14 mouse cellular contexts compared by ENCODE assay signal in the genomic region with DNA sequence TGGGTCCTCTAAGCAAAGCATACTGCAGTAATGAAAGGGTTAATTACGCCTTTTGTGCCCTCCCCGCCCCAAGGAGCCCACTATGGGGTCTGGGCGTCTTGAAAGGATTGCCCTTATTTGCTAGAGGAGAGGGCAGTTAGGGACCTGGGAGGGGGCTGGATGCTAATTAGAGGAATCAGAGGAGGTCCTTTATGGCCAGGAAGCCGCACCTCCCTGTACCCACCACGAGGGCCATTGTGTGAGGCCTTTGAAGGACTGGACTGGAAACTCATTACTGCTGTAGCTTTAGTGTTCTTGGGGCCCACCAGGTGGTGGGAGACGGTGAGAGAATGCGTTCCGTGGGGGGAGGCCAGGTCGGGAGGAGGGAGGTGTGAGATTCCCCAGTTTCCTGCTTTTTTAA. TPM values are rescaled to one million over a fixed set of nuclear protein-coding genes. Genes with fewer than 3 reads are reported as not detected.
A peak's percentile ranks its signal among the peaks of the same experiment; 100 is the strongest.
DNase-seq lines count a peak whose midpoint lies in the region; ATAC-seq lines count a peak whose summit lies in the region.
"Had no signal": no experiment of that assay in that cellular context is flagged by ENCODE, and none has a peak within 500 bp of the region (broad histone marks: within the 10 kb centered on the region; RNA-seq: fewer than 3 reads in every experiment).

No protein-coding gene starts in this region.

- H3K9me3 ChIP-seq in forebrain, embryonic 16.5 days (ENCODE audit: control insufficient read depth, low read length): no peaks in the 10 kb centered on the region
- H3K9me3 ChIP-seq in midbrain, embryonic 15.5 days: no peaks in the 10 kb centered on the region

- H3K27me3 ChIP-seq in forebrain, embryonic 16.5 days (replicated peaks; ENCODE audit: control insufficient read depth, insufficient read depth, low read length): no peaks in the 10 kb centered on the region
- no peaks in the 10 kb centered on the region for H3K27me3 ChIP-seq in midbrain, embryonic 15.5 days (replicated peaks)

- H3K4me3 ChIP-seq in forebrain, embryonic 16.5 days (replicated peaks; ENCODE audit: low read length): no peak overlapping the region
- no peak overlapping the region for H3K4me3 ChIP-seq in midbrain, embryonic 15.5 days

- DNase-seq in ES-CJ7 (ENCODE audit: low read depth, low spot score) (peak; percentile 93), ZHBTc4 (ENCODE audit: low read depth, low spot score) (peak; percentile 73), MN1 (ENCODE audit: low spot score) (no peak)
- DNase-seq in testis, postnatal 14 days (ENCODE audit: low spot score): no peak
- no peak for DNase-seq in c-Kit-positive CD71-positive TER-119-positive erythroid progenitor cells, embryonic 14.5 days (ENCODE audit: low spot score)
- DNase-seq: adrenal gland, adult 2 months; cerebellum, adult 11-12 months; kidney, adult 11 months had no signal

- peaks cover 95% of the 10 kb centered on the region for H3K4me1 ChIP-seq in forebrain, embryonic 16.5 days (replicated peaks; ENCODE audit: control insufficient read depth, insufficient read depth, low read length)
- peaks cover 100% of the 10 kb centered on the region for H3K4me1 ChIP-seq in midbrain, embryonic 15.5 days

- WGBS in forebrain, embryonic 16.5 days: 2% methylated on average over 9 of the region's 9 CpGs
- WGBS in midbrain, embryonic 15.5 days: 3% methylated on average over 9 of the region's 9 CpGs

- H3K4me2 ChIP-seq in forebrain, embryonic 16.5 days (ENCODE audit: low read length): peak overlapping the region; percentile 14; the same call in 1 of the 2 replicates
- peak overlapping the region; percentile 16 for H3K4me2 ChIP-seq in midbrain, embryonic 15.5 days

- H3K27ac ChIP-seq in forebrain, embryonic 16.5 days (ENCODE audit: low read length): no peak overlapping the region
- H3K27ac ChIP-seq in midbrain, embryonic 15.5 days: peak overlapping the region; percentile 11
- H3K27ac ChIP-seq: stomach, postnatal 0 days had no signal

- H3K9ac ChIP-seq in forebrain, embryonic 16.5 days (replicated peaks; ENCODE audit: low read depth, low read length): peak overlapping the region; percentile 14; the same call in 1 of the 2 replicates
- H3K9ac ChIP-seq in midbrain, embryonic 15.5 days: 0 out of 2 replicates have a peak overlapping the region, but pooled peaks have one; percentile 3

- no peak for ATAC-seq in forebrain, embryonic 16.5 days
- no peak for ATAC-seq in midbrain, embryonic 15.5 days (replicated peaks)

- no peaks in the 10 kb centered on the region for H3K36me3 ChIP-seq in forebrain, embryonic 16.5 days (ENCODE audit: control insufficient read depth, insufficient read depth)
- no peaks in the 10 kb centered on the region for H3K36me3 ChIP-seq in midbrain, embryonic 15.5 days (replicated peaks)

RNA-seq across cellular contexts. Expression of gene AC124108.1, which starts 6.4 kb away (rescaled TPM):
- 2.5 and 3.3 TPM in 2 replicates for polyA plus RNA-seq in forebrain, embryonic 16.5 days (2015; fragmentation: Nextera tagmentation; extraction: Ambion mirVana)
- 3.7 and 3.8 TPM in 2 replicates for polyA plus RNA-seq in midbrain, embryonic 15.5 days (2015; fragmentation: Nextera tagmentation; extraction: Ambion mirVana)
- polyA plus RNA-seq: heart, embryonic 14.5 days had no signal

RNA-seq across cellular contexts. Expression of gene Lemd1, which starts 6.4 kb away (rescaled TPM):
- 14.9 and 18.4 TPM in 2 replicates for polyA plus RNA-seq in forebrain, embryonic 16.5 days (2015; fragmentation: Nextera tagmentation; extraction: Ambion mirVana)
- polyA plus RNA-seq in midbrain, embryonic 15.5 days (2015; fragmentation: Nextera tagmentation; extraction: Ambion mirVana): 14.9 and 19.8 TPM in 2 replicates
- polyA plus RNA-seq: heart, embryonic 14.5 days had no signal

RNA-seq across cellular contexts. Expression of gene Gm10188, which starts 31.9 kb away (rescaled TPM):
- polyA plus RNA-seq in forebrain, embryonic 16.5 days (2015; fragmentation: Nextera tagmentation; extraction: Ambion mirVana): 0.86 TPM in 1 of 2 replicates, not detected in the other
- 0.58 TPM in 1 of 2 replicates, not detected in the other for polyA plus RNA-seq in midbrain, embryonic 15.5 days (2015; fragmentation: Nextera tagmentation; extraction: Ambion mirVana)
- polyA plus RNA-seq: adrenal gland, adult 2 months; embryonic facial prominence, embryonic 14.5 days; heart, embryonic 14.5 days; limb, embryonic 14.5 days; stomach, postnatal 0 days had no signal

RNA-seq across cellular contexts. Expression of gene Cdk18, which starts 58.2 kb away (rescaled TPM):
- 0.48 and 1.9 TPM in 2 replicates for polyA plus RNA-seq in forebrain, embryonic 16.5 days (2015; fragmentation: Nextera tagmentation; extraction: Ambion mirVana)
- 1.1 and 1.5 TPM in 2 replicates for polyA plus RNA-seq in midbrain, embryonic 15.5 days (2015; fragmentation: Nextera tagmentation; extraction: Ambion mirVana)

Comparison
In these comparisons a context has a peak if more than half of its experiments do, and no peak if none do; other contexts are left out.
1. DNase-seq: peak in ES-CJ7 (single experiment) and ZHBTc4 (single experiment); none in MN1 (single experiment), testis, postnatal 14 days (single experiment) and c-Kit-positive CD71-positive TER-119-positive erythroid progenitor cells, embryonic 14.5 days (single experiment).